Mouse (Mus musculus) lung, embryonic 15.5 days (tissue): ENCODE measurements around the gene Gm10842. TPM values are rescaled to one million over a fixed set of nuclear protein-coding genes. Genes with fewer than 3 reads are reported as not detected.
"Not testable (repeated sequence)": the region's sequence is repeated elsewhere in the genome, so short reads cannot be mapped to it uniquely, and the experiment has no call there.

Experiments used
- ATAC-seq: fragments of 200-750 bp; cut with Nextera tagmentation; 2 replicates; pipeline ENCODE4 v1.8.0; 2017; ENCODE audit warnings: moderate number of reproducible peaks, borderline replicate concordance; ENCODE audit not compliant: low FRiP score, low TSS enrichment; ENCODE audit errors: extremely low read depth
- H3K27ac ChIP-seq: fragments of 300-500 bp; sonication (generic); 2 replicates; pipeline ENCODE4 v1.5.1; 2015; ENCODE audit warnings: moderate library complexity, mild to moderate bottlenecking, inconsistent platforms
- H3K27me3 ChIP-seq: fragments of 300-500 bp; sonication (generic); 2 replicates; pipeline ENCODE4 v1.6.1; 2015; ENCODE audit warnings: inconsistent platforms
- H3K36me3 ChIP-seq: fragments of 300-500 bp; sonication (generic); 2 replicates; pipeline ENCODE4 v1.6.1; 2015; ENCODE audit warnings: inconsistent platforms
- H3K4me1 ChIP-seq: fragments of 300-500 bp; sonication (generic); 2 replicates; pipeline ENCODE4 v1.6.1; 2015; ENCODE audit warnings: inconsistent platforms
- H3K4me2 ChIP-seq: fragments of 300-500 bp; sonication (generic); 2 replicates; pipeline ENCODE4 v1.6.1; 2015; ENCODE audit warnings: inconsistent platforms, mild to moderate bottlenecking, moderate library complexity
- H3K4me3 ChIP-seq: fragments of 300-500 bp; sonication (generic); 2 replicates; pipeline ENCODE4 v1.5.1; 2015; ENCODE audit warnings: mild to moderate bottlenecking, inconsistent platforms
- H3K9ac ChIP-seq: fragments of 300-500 bp; sonication (generic); 2 replicates; pipeline ENCODE4 v1.6.1; 2015; ENCODE audit warnings: inconsistent platforms
- H3K9me3 ChIP-seq: fragments of 300-500 bp; sonication (generic); 2 replicates; pipeline ENCODE4 v1.6.1; 2016; ENCODE audit warnings: inconsistent platforms
- WGBS: fragments of 180-500 bp; shearing (Covaris S2); methylation state at CpG from one replicate; pipeline ENCODE4 v1.1.7; 2015; 5-methylcytosine and 5-hydroxymethylcytosine counted together
- polyA plus RNA-seq: library from polyadenylated mRNA; unstranded; fragments of >200 nt; fragmentation: Nextera tagmentation; extraction: Ambion mirVana; gene quantifications from 2 replicates; pipeline ENCODE4 v1.2.1, GENCODE M21; 2015

The Gm10842 gene
- not detected in 2 replicates for polyA plus RNA-seq

DNA sequence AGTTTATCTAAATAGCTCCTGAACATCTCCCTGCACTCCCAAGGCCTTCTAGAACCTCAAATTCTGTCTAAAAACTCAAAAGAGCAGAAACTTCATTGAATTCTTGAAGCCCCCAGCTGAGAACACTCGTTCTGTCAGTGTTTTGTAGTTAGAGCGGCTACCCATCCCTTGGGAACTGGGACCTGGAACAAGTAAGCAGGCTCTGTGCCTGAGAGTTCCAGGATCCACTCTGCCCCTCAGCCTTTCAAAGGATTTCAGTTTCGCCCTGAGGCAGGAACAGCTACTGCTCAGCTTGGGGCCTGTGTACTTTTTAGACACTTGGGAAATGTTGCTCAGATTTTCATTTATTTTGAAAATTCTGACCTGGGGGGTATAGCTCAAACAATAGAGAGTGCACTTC is at the start of gene Gm10842:
Gene Gm10842, plus strand, starts transcription at position 301 of the 400 bp plus-strand sequence.
- H3K9me3 ChIP-seq: no peaks in the 10 kb centered on the region
- H3K27ac ChIP-seq: no peak within 1 kb of the TSS
- ATAC-seq: no peak
- H3K4me1 ChIP-seq: 0 out of 2 replicates have a peak, but pooled peaks cover 4% of the 10 kb centered on the region
- WGBS: 77% methylated on average over 3 of the region's 3 CpGs
- no peaks in the 10 kb centered on the region for H3K27me3 ChIP-seq
- H3K36me3 ChIP-seq: no peaks in the 10 kb centered on the region; the same call in 1 of the 2 replicates
- H3K9ac ChIP-seq: no peak within 1 kb of the TSS
- no peak within 1 kb of the TSS for H3K4me2 ChIP-seq
- H3K4me3 ChIP-seq: no peak within 1 kb of the TSS

DNA sequence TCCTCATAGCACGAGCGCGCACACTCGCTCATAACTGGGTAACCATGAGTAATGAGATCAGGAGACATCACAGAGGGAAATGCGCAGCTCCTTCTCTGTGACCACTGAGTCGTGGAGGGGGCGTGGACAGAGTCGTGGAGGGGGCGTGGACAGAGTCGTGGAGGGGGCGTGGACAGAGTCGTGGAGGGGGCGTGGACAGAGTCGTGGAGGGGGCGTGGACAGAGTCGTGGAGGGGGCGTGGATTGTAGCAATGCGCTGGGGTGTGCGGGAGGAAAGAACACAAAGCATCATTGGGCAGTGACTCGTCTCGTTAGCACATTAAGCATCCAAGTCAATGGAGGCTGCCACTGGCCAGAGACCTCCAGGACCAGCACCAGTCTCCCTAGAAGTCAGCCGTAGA is 34.2 kb upstream of the Gm10842 start:
- ATAC-seq, H3K9ac ChIP-seq, H3K36me3 ChIP-seq, H3K9me3 ChIP-seq, H3K4me3 ChIP-seq, H3K4me1 ChIP-seq, H3K27me3 ChIP-seq, H3K27ac ChIP-seq: not testable (repeated sequence)
- H3K4me2 ChIP-seq: peak overlapping the region; percentile 20
- 73% methylated on average over 22 of the region's 22 CpGs for WGBS

DNA sequence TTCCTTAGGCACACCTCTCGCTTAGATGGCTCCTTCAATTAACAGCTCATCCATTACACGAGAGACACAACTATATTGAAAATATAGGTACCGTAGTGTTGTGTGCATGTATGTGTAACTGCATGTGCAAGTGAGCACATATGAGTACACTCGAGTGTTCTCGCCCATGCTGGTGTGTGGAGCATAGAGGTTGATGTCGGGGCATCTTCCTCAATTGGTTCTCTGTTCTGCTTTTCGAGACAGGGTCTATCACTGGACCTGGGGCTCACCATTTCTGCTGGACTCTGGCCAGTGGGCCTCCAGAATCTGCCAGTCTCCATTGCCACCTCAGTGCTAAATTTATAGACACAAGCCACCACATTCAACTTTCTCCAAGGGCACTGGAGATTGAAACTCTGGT is 28.9 kb upstream of the Gm10842 start:
- 71% methylated on average over 7 of the region's 7 CpGs for WGBS

DNA sequence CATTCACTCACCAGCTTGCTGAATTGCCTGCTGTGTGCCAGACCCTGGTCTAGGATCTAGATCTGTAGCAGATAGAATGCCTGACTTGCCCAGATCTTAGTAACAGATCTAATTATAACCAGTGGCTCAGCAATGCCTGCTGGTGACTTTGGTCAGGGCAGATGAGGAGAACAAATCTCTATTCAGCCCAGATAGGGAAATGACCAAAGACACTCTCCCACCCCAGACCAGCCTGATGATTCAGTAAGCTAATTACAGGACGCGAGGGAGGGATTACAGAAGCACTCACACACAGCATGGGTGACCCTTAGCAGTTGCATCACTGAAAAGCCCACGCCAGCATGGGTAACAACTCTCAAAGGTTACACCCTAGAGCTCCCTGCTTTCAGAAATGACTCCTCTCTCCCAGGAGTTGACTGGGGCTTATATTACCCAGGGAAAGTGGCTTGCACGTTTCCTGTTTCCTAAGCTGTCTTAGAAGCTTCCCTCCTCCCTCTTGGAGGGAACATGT is 26.1 kb upstream of the Gm10842 start:
- Histone ChIP-seq H3K27ac (no peak overlapping the region), H3K27me3 (no peaks in the 10 kb centered on the region)
- ATAC-seq: no peak

More for the DNA sequence above, 28.9 kb upstream of the Gm10842 start:
- Histone ChIP-seq H3K27me3 (no peaks in the 10 kb centered on the region), H3K4me3 (no peak overlapping the region), H3K4me1 (no peaks in the 10 kb centered on the region), H3K9ac (no peak overlapping the region), H3K9me3 (no peaks in the 10 kb centered on the region), H3K36me3 (no peaks in the 10 kb centered on the region), H3K27ac (no peak overlapping the region), H3K4me2 (no peak overlapping the region)
- no peak for ATAC-seq

DNA sequence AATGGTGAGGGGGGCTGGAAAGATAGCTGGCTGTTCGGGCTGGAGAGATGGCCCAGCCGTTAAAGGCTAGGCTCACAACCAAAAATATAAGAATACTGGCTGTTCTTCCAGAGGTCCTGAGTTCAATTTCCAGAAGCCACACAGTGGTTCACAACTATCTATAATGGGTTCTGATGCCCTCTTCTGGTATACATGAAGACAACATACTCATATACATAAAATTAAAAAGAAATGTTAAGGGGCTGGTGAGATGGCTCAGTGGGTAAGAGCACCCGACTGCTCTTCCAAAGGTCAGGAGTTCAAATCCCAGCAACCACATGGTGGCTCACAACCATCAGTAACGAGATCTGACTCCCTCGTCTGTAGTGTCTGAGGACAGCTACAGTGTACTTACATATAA is 24.9 kb upstream of the Gm10842 start:
- H3K9me3 ChIP-seq, H3K4me3 ChIP-seq, ATAC-seq, H3K4me1 ChIP-seq, H3K4me2 ChIP-seq, H3K27ac ChIP-seq, H3K36me3 ChIP-seq, H3K9ac ChIP-seq, H3K27me3 ChIP-seq: not testable (repeated sequence)
- 60% methylated on average over 5 of the region's 5 CpGs for WGBS

More for the DNA sequence above, 26.1 kb upstream of the Gm10842 start:
- Histone ChIP-seq H3K9ac (no peak overlapping the region), H3K9me3 (no peaks in the 10 kb centered on the region), H3K4me3 (no peak overlapping the region), H3K4me1 (0 out of 2 replicates have a peak, but pooled peaks cover 2% of the 10 kb centered on the region), H3K36me3 (no peaks in the 10 kb centered on the region), H3K4me2 (no peak overlapping the region)
- WGBS: 34% methylated on average over 4 of the region's 4 CpGs

DNA sequence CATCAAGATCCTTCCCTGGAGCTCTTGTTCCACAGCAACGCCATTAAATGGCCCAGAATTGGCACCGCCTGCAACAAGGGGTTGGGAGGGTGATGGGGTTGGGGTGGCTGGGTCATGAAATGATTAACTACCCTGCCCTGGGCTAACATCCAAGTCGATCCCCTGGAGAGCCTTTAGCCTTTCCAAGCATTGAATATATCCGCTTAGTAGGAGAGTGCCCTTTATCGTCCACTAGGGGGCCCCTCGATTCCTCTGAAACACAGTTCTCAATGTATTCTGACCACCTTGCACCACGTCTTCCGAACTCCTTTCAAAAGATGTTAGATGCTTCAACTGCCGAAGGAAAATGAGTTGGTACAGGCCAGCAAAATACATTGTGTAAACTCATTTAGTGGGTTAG is 22.7 kb upstream of the Gm10842 start:
- Histone ChIP-seq H3K4me3 (no peak overlapping the region), H3K4me2 (no peak overlapping the region), H3K9me3 (no peaks in the 10 kb centered on the region), H3K27ac (no peak overlapping the region), H3K27me3 (no peaks in the 10 kb centered on the region), H3K9ac (no peak overlapping the region), H3K36me3 (peaks cover under 1% of the 10 kb centered on the region; the same call in 1 of the 2 replicates), H3K4me1 (peaks cover 18% of the 10 kb centered on the region)
- 5% methylated on average over 9 of the region's 9 CpGs for WGBS
- ATAC-seq: 0 out of 2 replicates have a peak, but pooled peaks have one; percentile 34

DNA sequence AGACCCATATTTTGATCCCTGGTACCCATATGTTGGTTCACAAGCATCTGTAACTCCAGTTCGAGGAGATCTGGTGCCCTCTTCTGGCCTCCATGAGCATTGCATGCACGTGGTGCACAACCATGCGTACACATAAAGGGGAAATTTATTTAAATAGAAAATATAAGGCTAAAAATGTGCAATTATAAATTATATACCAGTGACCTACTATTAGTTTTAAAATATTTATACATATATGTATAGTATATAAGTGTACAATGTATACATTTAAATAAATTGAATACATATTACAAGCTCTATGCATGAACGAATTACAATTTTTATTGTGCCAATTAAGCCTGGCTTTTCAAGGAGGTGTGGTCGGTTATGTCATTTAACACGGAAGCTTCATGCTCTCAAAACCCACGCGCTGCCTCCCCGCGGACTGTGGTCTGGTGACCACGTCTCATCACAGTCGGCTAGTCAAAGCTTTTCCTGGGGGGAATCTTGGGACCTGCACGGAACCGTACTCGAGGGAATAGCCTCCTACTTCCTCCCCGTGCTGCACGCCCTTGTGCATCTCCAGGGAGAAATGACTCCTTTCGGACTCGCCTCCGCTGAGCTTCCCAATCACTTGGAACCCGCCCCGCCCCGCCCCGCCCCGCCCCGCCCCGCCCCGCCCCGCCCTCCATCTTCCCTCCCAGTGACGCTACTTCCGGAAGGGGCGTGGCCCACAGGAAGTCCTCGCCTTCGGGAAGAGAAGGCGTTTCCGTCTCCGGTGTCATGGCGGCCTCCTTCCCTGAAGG is 20.8 kb upstream of the Gm10842 start, which contains the start of gene Mettl2:
Gene Mettl2, plus strand, starts transcription at position 691 of the 785 bp plus-strand sequence.
- Histone ChIP-seq H3K27ac (peak within 1 kb of the TSS; percentile 72), H3K4me3 (peak within 1 kb of the TSS; percentile 98), H3K4me1 (peaks cover 18% of the 10 kb centered on the region), H3K36me3 (peaks cover 15% of the 10 kb centered on the region; the same call in 1 of the 2 replicates), H3K9ac (peak within 1 kb of the TSS; percentile 56), H3K4me2 (peak within 1 kb of the TSS; percentile 72), H3K27me3 (no peaks in the 10 kb centered on the region), H3K9me3 (no peaks in the 10 kb centered on the region)
- WGBS: 1% methylated on average over 38 of the region's 38 CpGs
- peak; percentile 92 for ATAC-seq

DNA sequence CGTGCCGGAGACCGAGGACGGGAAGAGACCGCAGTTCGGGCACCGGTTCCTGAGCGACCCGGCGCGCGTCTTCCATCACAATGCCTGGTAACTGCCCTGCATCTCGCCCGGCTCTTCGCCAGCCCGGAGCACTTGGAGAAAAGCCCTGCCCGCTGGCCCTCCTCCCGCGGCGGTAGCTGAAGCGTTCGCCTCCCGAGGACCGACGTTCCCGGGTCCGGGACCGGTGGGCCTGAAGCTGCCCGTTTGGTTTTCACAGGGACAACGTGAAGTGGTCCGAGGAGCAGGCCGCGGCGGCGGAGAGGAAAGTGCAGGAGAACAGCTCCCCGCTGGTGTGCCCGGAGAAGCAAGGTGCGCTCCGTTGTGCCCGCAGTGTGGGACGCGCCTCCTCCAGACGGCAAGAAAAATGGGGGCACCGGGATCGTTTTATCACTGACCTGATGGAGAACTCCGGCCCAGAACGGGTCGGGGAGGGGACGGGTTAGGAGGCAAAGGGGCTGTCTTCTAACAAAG is 20.1 kb upstream of the Gm10842 start:
- no peaks in the 10 kb centered on the region for H3K9me3 ChIP-seq
- peak overlapping the region; percentile 98 for H3K4me3 ChIP-seq
- H3K4me2 ChIP-seq: peak overlapping the region; percentile 72
- H3K27me3 ChIP-seq: no peaks in the 10 kb centered on the region
- H3K4me1 ChIP-seq: peaks cover 18% of the 10 kb centered on the region
- peaks cover 20% of the 10 kb centered on the region for H3K36me3 ChIP-seq
- WGBS: under 1% methylated on average over 49 of the region's 49 CpGs
- ATAC-seq: peak; percentile 32; the same call in 1 of the 2 replicates
- H3K27ac ChIP-seq: no peak overlapping the region
- peak overlapping the region; percentile 56 for H3K9ac ChIP-seq

DNA sequence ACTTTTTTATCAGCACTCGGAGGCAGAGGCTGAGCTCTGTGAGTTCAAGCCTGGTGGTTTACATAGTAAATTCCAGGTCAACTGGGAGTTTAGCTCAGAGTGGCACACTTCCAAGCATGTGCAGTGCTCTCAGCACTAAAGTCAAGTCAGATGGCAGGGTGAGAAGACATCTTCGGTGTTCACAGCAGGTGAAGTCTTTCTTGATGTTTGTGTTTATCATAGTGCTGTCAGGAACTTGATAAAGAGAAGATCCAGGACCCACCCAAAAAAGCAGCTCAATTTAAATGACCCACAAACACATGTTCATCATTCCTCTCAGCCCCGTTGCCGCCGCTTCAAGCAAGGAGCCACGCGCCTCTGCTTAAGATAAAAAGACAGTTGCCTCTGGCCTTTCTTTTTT is 11.0 kb upstream of the Gm10842 start:
- H3K4me1 ChIP-seq: no peaks in the 10 kb centered on the region
- no peak overlapping the region for H3K4me3 ChIP-seq
- peaks cover 92% of the 10 kb centered on the region for H3K36me3 ChIP-seq
- 83% methylated on average over 7 of the region's 7 CpGs for WGBS
- no peak overlapping the region for H3K9ac ChIP-seq
- H3K27ac ChIP-seq: no peak overlapping the region
- no peaks in the 10 kb centered on the region for H3K27me3 ChIP-seq
- no peak overlapping the region for H3K4me2 ChIP-seq
- ATAC-seq: no peak
- no peaks in the 10 kb centered on the region for H3K9me3 ChIP-seq

DNA sequence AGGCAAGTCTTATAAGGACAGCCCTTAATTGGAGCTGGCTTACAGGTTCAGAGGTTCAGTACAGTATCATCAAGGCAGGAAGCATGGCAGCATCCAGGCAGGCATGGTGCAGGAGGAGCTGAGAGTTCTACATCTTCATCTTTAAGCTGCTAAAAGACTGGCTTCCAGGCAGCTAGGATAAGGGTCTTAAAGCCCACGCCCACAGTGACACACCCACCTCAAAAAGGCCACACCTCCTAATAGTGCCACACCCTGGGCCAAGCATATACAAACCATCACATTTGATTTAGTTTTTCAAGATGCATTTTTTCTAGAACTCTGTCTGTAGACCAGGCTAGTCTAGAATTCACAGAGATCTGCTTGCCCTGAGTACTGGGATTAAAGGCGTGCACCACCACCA is 9.4 kb upstream of the Gm10842 start:
- WGBS: 85% methylated on average over 2 of the region's 2 CpGs
- not testable (repeated sequence) for H3K9me3 ChIP-seq, H3K4me3 ChIP-seq, H3K27me3 ChIP-seq, H3K27ac ChIP-seq, ATAC-seq, H3K9ac ChIP-seq, H3K4me2 ChIP-seq, H3K4me1 ChIP-seq
- H3K36me3 ChIP-seq: peaks cover 77% of the 10 kb centered on the region

DNA sequence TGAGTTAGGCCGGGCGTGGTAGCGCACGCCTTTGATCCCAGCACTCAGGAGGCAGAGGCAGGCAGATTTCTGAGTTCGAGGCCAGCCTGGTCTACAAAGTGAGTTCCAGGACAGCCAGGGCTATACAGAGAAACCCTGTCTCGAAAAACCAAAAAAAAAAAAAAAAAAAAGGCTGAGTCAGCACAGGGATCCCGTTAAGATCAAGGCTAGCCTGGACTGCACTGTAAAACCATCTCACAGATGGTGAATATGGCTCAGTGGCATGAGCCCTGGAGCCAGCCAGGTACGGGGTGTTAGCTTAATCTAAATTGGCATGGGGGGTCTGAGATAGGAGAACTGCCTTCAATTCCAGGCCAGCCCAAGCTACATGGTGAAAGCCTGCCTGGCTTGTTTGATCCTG is 6.2 kb upstream of the Gm10842 start:
- H3K27ac ChIP-seq, H3K9me3 ChIP-seq, H3K4me1 ChIP-seq, H3K4me2 ChIP-seq, H3K4me3 ChIP-seq, ATAC-seq, H3K27me3 ChIP-seq, H3K9ac ChIP-seq: not testable (repeated sequence)
- H3K36me3 ChIP-seq: peaks cover 45% of the 10 kb centered on the region
- 95% methylated on average over 7 of the region's 8 CpGs for WGBS

DNA sequence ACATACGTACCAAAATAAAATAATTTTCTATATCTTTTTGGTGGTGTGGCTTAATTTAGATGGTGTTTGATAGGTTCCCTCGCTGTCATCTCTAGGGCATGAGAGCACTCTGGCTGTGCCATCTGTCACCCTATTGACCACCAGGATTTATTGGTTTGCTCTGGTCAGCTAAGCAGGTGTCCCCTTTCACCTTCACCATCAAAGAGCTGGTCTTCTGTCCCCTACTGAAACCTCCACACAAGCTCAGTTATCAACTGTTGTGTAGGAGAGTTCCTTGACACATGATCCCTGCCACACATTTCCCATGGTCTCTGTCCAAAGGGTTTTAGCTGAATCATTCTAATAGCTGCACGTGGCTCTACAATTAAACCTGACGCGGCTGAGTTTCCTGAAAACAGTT is 5.6 kb upstream of the Gm10842 start:
- H3K4me2 ChIP-seq: no peak overlapping the region
- H3K9ac ChIP-seq: no peak overlapping the region
- no peak overlapping the region for H3K4me3 ChIP-seq
- H3K4me1 ChIP-seq: 0 out of 2 replicates have a peak, but pooled peaks cover 3% of the 10 kb centered on the region
- no peak for ATAC-seq
- H3K36me3 ChIP-seq: peaks cover 39% of the 10 kb centered on the region
- H3K27me3 ChIP-seq: no peaks in the 10 kb centered on the region
- H3K27ac ChIP-seq: no peak overlapping the region
- WGBS: 90% methylated on average over 5 of the region's 5 CpGs
- no peaks in the 10 kb centered on the region for H3K9me3 ChIP-seq
